Mouse (Mus musculus) cerebellum, adult 9-11 months (tissue): ENCODE results near the gene Ralgps1.

Source experiments
- DNase-seq: peaks from one replicate; pipeline ENCODE4 v3.0.0; 2022

The Ralgps1 gene

GRCm38 (mm10) chr2:33274719-33275490 lies 96.4 kb downstream of the Ralgps1 start:
- DNase-seq = peak; percentile 59

DNA sequence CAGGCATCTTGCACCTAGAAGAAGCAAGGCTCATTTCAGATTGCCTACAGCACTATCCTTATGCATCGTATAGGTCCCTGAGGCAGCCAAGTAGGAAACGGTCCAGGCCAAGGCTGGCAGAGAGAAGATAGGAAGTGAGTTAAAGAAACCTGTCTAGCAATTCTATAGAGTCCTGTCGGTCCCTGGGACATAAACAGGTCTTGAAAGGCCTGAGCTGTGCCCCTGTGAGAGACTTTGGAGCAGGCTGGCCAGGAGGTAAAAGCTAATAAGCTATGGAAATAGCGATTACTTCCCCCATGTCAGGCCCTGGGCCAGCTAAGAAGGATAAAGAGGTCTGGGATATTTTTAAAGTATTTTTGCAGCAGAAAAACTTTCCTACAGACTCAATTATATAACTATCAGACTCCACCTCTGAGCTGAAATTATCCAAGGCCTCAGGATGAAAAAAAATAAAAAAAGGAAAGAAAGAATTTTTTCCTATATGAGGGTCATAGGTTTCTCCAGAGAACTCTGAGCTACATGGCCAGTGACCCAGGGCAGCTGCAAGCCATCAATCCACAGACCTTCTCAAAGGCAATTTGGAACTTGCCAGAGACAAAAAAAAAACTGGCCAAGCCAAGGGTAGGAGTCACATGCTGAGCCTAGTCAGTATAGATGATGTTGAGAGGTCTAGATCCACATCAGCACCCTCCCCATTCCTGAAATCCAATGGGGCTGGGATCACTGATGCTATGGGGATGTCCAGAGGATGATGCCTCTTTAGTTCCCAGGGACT lies 98.4 kb downstream of the Ralgps1 start:
- no peak for DNase-seq

DNA sequence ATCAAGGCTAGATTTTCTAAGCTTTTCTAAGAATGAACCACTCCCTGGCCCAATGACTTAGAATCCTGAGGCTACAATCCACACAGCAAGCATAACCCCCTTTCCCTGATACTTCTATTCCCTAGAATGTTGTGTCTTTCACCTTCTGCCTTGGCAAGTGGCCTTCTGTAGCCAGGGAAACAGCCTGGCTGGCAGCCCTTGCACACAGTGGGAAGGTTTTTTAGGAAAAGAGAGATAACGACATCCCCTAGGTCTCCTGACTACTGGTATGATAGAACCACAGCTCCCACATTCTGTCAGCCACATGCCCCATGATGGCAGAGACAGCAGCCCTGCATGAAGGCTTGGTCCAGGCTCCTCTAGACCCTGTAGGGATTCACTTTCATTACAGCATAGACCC lies 99.8 kb downstream of the Ralgps1 start:
- no peak for DNase-seq

- no peak for DNase-seq
Observed at GRCm38 (mm10) chr2:33270569-33270968, 100.7 kb downstream of the Ralgps1 start.

DNA sequence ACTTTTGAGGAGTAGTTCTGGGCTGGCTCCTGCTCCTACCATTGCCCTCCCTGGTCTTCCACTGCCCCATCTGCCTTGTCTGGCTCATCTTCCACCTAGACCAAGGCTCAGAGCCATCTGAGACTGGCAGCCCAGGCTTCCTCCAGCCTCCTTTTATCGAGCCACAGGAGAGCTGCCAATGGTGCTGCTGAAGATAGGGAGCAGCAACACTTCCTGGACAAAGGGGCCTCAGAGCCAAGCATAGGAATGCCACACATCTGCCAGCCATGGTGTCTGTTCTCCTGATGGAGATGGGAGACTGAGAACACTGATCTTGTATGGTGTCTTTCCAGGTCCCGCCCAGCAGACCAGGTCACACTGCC lies 102.2 kb downstream of the Ralgps1 start:
- peak; percentile 69 for DNase-seq

- no peak for DNase-seq
Observed at GRCm38 (mm10) chr2:33268384-33269131, 102.7 kb downstream of the Ralgps1 start.

- DNase-seq = no peak
Observed at GRCm38 (mm10) chr2:33267075-33267474, 104.2 kb downstream of the Ralgps1 start.

DNA sequence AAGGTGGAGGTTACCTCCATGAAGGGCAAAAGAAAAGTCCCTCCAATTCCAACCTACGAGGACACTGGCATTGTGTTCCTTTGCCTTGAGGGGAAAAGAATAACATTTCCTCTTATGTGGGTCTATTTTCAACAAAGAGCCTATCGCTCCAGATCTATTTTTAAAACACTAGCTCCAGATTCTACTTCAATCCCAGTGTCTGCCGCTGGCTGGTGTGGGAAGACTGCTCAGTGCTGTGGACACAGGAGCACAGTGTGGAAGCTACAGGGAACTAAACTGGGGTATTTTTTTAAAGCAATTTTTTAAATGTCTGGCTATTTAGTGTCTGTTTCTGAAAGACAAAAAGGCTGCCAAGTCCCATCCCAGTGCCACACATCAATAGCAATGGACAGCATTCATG lies 105.5 kb downstream of the Ralgps1 start:
- no peak for DNase-seq

DNA sequence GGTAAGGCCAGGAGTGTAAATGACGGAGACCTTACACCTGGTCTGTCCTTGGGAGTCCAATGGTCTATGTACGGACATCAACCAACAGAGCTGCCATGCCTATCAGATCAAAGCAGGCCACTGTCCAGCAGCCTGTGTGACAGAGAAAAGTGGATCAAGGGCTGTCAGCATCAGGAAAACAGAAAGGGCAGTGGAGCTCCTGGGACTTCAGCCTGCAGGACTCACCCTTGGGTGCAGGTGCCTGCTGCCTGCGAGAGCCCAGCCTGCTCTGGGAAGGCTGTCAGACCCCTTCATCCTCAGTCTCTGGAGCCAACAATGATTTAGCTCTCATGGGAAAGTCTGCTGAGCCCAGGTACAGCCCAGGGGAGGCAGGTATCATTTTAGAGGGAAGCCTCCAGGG lies 109.8 kb downstream of the Ralgps1 start:
- no peak for DNase-seq

DNA sequence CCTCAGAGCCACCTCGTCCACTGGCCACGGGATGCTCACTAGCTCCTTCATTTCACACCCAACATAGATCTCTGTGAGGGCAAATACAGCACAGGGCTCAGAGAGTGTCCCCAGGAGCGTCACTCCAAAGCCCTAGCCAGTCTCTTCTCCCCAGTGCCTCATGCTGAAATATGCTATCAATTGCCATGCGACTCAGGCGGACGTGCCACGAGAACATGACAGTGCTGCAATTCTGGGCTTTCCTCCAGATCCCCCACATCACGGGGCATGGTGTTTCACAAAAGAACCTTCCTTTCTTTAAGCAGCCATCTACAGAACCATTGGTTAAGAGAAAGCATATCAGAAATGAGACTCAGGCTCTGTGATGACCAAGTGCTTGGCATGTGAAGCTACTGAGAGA lies 110.5 kb downstream of the Ralgps1 start:
- no peak for DNase-seq

DNA sequence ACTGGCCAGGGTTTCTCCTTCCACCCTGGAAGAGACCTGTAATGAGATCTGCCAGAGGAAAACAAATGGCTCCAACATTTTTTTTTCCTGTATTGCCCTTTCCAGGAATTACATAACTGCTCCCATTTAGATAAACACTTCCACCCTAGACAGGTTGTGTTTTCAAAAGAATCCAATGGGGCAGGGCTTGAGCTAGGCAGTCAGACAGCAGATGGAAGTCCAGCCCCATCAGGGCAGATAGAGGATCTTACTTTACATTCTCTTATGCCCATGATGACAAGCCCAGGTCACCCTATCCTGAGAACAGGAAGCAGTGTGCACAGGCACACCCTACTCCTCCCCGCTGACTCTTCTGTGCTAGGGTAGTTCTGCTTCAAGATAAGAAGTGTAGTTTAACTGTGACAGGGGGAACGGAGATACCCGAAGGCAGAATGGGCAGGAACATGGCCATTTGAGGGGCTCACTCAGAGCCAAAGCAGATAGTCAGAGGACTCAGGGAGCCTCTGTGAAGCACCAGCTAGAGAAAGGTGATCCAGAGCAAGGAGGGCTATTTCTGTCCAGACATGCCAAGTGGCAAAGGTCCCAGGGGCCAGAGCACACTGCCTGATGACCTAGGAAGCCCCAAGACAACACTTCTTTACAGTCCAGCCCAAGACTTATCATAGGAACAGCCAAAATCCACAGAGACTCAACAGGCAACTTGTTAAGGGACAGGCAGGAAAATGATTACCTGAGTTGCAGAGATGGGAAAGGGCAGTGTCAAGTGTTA lies 114.3 kb downstream of the Ralgps1 start:
- peak; percentile 66 for DNase-seq

GRCm38 (mm10) chr2:33254318-33254985 lies 116.8 kb downstream of the Ralgps1 start:
- no peak for DNase-seq

- DNase-seq = no peak
Observed at GRCm38 (mm10) chr2:33253572-33254190, 117.6 kb downstream of the Ralgps1 start.

DNA sequence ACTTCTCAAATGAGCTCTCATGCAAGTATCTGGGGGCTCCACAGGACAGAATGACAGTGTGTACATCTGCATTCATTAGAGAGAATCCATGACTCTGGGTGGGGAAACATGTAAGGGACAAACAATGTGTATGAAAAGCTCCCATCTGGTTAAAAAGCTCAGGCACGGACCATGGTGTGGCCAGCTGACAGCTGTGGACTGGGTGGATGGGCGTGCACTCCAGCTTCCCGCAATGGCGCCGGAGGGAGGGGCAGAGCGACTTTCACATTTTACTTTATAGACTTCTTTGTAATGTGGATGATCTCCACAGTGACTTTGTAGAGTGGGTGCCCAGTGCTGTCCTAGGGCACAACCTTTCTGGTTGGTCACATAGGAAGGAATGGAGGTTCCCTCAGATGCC lies 118.5 kb downstream of the Ralgps1 start:
- no peak for DNase-seq

DNA sequence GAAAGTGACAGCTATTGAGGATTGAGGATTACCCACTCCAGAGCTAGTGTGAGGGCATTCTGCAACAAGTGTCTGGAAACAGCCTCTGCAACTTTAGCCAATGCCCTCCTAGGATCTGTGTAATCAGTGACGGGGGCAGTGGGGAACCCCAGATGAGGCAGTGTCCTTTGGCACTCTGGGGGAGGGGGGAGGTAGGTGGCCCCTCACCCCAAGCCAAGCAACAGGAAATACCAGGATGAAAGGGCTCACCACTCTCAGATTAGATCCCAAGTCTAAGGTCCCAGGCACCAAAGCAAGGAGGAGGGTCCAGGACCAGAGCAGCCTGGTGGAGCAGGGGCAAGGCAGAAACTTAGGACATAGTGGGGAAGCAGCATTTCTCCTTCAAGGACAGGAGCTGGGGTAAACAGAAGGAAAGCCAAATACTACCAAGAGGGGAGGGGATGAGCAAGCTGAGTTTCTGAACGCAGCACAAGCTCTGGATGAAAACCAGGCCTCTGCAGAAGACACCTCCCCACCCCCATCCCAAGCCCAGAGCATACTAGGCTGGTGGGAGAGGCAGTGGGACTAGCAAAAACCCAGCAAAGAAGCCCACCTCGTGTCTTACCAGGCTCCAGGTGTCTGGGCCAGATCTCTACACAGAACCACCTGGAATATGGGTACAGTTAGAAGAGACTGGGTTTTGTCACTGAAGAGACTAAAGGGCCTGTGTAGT lies 121.2 kb downstream of the Ralgps1 start:
- no peak for DNase-seq

GRCm38 (mm10) chr2:33248549-33248948 lies 122.7 kb downstream of the Ralgps1 start:
- DNase-seq = no peak

- DNase-seq = no peak
Observed at GRCm38 (mm10) chr2:33246841-33247240, 124.4 kb downstream of the Ralgps1 start.

GRCm38 (mm10) chr2:33245350-33245749 lies 125.9 kb downstream of the Ralgps1 start:
- DNase-seq = no peak

GRCm38 (mm10) chr2:33244880-33245279 lies 126.4 kb downstream of the Ralgps1 start:
- no peak for DNase-seq

GRCm38 (mm10) chr2:33237581-33237980 lies 133.7 kb downstream of the Ralgps1 start:
- no peak for DNase-seq

- peak; percentile 71 for DNase-seq
Observed at GRCm38 (mm10) chr2:33234848-33235247, 136.4 kb downstream of the Ralgps1 start.
